Mouse (Mus musculus) lung, adult 2 months (tissue): ENCODE results near the gene Hist1h2bh.

Experiments
- CTCF ChIP-seq: fragments of 200-500 bp; IDR thresholded peaks from 2 replicates; pipeline ENCODE4 v1.5.1; 2011; ENCODE audit warnings: mild to moderate bottlenecking, low read length, control low read depth; ENCODE audit not compliant: insufficient read depth
- POLR2A ChIP-seq: fragments of 200-500 bp; IDR thresholded peaks from 2 replicates; pipeline ENCODE4 v1.6.1; 2011; ENCODE audit warnings: low read depth, mild to moderate bottlenecking, control low read depth, low read length, borderline replicate concordance; ENCODE audit errors: extremely low read depth

DNA sequence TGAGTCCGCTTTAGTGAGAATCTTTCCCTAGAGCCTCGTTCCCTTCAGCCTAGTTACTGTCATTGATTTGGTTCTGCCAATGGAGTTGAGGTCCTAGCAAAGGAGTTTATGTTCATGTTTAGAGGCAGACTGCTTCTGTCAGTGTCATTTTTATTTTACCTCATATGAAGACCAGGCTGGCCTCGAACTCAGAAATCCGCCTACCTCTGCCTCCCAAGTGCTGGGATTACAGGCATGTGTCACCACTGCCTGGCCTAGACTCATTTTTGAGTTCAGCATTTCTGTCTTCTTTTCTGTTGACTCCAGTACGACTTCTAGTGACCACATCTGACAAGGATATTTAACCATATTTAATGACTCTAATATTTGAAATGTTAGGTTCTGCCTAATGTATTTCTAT, 27.9 kb downstream of the Hist1h2bh start:
- TF ChIP-seq CTCF = no peak
- no peak for TF ChIP-seq POLR2A
